Mouse (Mus musculus): ENCODE measurements around the gene Tnnt2. TPM values are rescaled to one million over a fixed set of nuclear protein-coding genes. Genes with fewer than 3 reads are reported as not detected.

Gene Tnnt2
- total RNA-seq, 1 experiment from 2014 or later, result 2.2 TPM

Other genes starting within 250 kb of the Tnnt2 start
- 16.4 and 20.0 TPM in 2 replicates for gene Nav1, start 229.1 kb upstream of the Tnnt2 start, total RNA-seq (2021)
- 43.2 and 52.1 TPM in 2 replicates for gene Csrp1, start 116.3 kb upstream of the Tnnt2 start, total RNA-seq (2021)
- gene Phlda3, start 70.2 kb upstream of the Tnnt2 start, total RNA-seq (2021), result 31.3 and 35.1 TPM in 2 replicates
- gene Tnni1, start 56.9 kb upstream of the Tnnt2 start, total RNA-seq (2021), result not detected in 2 replicates
- not detected in 2 replicates for gene Lad1, start 17.8 kb upstream of the Tnnt2 start, total RNA-seq (2021)
- not detected in 2 replicates for gene Pkp1, start 82.9 kb downstream of the Tnnt2 start, total RNA-seq (2021)
- 0.18 TPM in 1 of 2 replicates, not detected in the other for gene Igfn1, start 170.0 kb downstream of the Tnnt2 start, total RNA-seq (2021)
- gene Tmem9, start 171.8 kb downstream of the Tnnt2 start, total RNA-seq (2021), result 33.5 and 41.0 TPM in 2 replicates
- gene Ascl5, start 214.4 kb downstream of the Tnnt2 start, total RNA-seq (2021), result not detected in 2 replicates
- 0.21 and 0.52 TPM in 2 replicates for gene Cacna1s, start 216.4 kb downstream of the Tnnt2 start, total RNA-seq (2021)

All from adrenal gland, postnatal 25 days (tissue).